Mouse (Mus musculus): ENCODE measurements around the gene Gar1. TPM values are rescaled to one million over a fixed set of nuclear protein-coding genes. Genes with fewer than 3 reads are reported as not detected.
A peak's percentile ranks its signal among the peaks of the same experiment; 100 is the strongest.

Gar1 gene
- 10 to 100 TPM; 42.5 to 47.8 TPM for total RNA-seq (2021)

- intact Hi-C loops (cut with DNase I), result loop anchor here (5.0 kb wide), 1 partner anchor 46 kb away; the partner anchor contains the start of gene Pla2g12a
- DNase-seq (ENCODE audit: extremely low spot score in 1 of 2, low spot score in 2 of 2), result peak; percentile 94 to 98
These were observed at the start of gene Gar1 for GRCm38 (mm10) chr3:129831035-129831568. Gene Gar1 (minus strand): TSS chr3:129831396.

- DNase-seq (ENCODE audit: extremely low spot score in 1 of 2, low spot score in 2 of 2), result no peak
- intact Hi-C loops (cut with DNase I), result loop anchor here (5.0 kb wide), 1 partner anchor 48 kb away; the partner anchor contains the start of gene Gar1
These were observed 48.7 kb upstream of the Gar1 start for GRCm38 (mm10) chr3:129879913-129880312.

- peak in 1 of 2 experiments; percentile 49 for DNase-seq (ENCODE audit: extremely low spot score in 1 of 2, low spot score in 2 of 2)
- intact Hi-C loops (cut with DNase I), result loop anchor here (5.0 kb wide), 1 partner anchor 47 kb away; the partner anchor contains the start of gene Gar1
These were observed 48.0 kb upstream of the Gar1 start for GRCm38 (mm10) chr3:129879131-129879757.

GRCm38 (mm10) chr3:129878405-129879021 lies 47.3 kb upstream of the Gar1 start, which contains the start of gene Pla2g12a:
Gene Pla2g12a (plus strand): TSS chr3:129878606.
- intact Hi-C loops (cut with DNase I), result loop anchor here (5.0 kb wide), 1 partner anchor 46 kb away; the partner anchor contains the start of gene Gar1
- peak; percentile 89 to 96 for DNase-seq (ENCODE audit: extremely low spot score in 1 of 2, low spot score in 2 of 2)

- intact Hi-C loops (cut with DNase I), result loop anchor here (5.0 kb wide), 1 partner anchor 45 kb away; the partner anchor contains the start of gene Gar1
- no peak for DNase-seq (ENCODE audit: extremely low spot score in 1 of 2, low spot score in 2 of 2)
These were observed 46.1 kb upstream of the Gar1 start for GRCm38 (mm10) chr3:129877327-129877726.

GRCm38 (mm10) chr3:129863698-129864097 lies 32.5 kb upstream of the Gar1 start:
- DNase-seq (ENCODE audit: extremely low spot score in 1 of 2, low spot score in 2 of 2), result peak in 1 of 2 experiments; percentile 43
- intact Hi-C loops (cut with DNase I), result no loop called here

GRCm38 (mm10) chr3:129862592-129862991 lies 31.4 kb upstream of the Gar1 start:
- intact Hi-C loops (cut with DNase I), result no loop called here
- DNase-seq (ENCODE audit: extremely low spot score in 1 of 2, low spot score in 2 of 2), result no peak

- intact Hi-C loops (cut with DNase I), result no loop called here
- DNase-seq (ENCODE audit: extremely low spot score in 1 of 2, low spot score in 2 of 2), result no peak
These were observed 15.7 kb upstream of the Gar1 start for GRCm38 (mm10) chr3:129846846-129847245.

GRCm38 (mm10) chr3:129845868-129846267 lies 14.7 kb upstream of the Gar1 start:
- no peak for DNase-seq (ENCODE audit: extremely low spot score in 1 of 2, low spot score in 2 of 2)
- intact Hi-C loops (cut with DNase I), result no loop called here

- intact Hi-C loops (cut with DNase I), result no loop called here
- DNase-seq (ENCODE audit: extremely low spot score in 1 of 2, low spot score in 2 of 2), result no peak
These were observed 6.8 kb upstream of the Gar1 start for GRCm38 (mm10) chr3:129838017-129838416.

- intact Hi-C loops (cut with DNase I), result no loop called here
- no peak for DNase-seq (ENCODE audit: extremely low spot score in 1 of 2, low spot score in 2 of 2)
These were observed 5.8 kb upstream of the Gar1 start for GRCm38 (mm10) chr3:129836965-129837364.

GRCm38 (mm10) chr3:129836051-129836697 lies 5.0 kb upstream of the Gar1 start:
- intact Hi-C loops (cut with DNase I), result no loop called here
- DNase-seq (ENCODE audit: extremely low spot score in 1 of 2, low spot score in 2 of 2), result no peak

- peak in 1 of 2 experiments; percentile 26 for DNase-seq (ENCODE audit: extremely low spot score in 1 of 2, low spot score in 2 of 2)
- intact Hi-C loops (cut with DNase I), result no loop called here
These were observed 4.3 kb upstream of the Gar1 start, which contains the start of gene Cfi for GRCm38 (mm10) chr3:129835388-129835934. Gene Cfi (plus strand): TSS chr3:129835884.

- intact Hi-C loops (cut with DNase I), result loop anchor here (5.0 kb wide), 1 partner anchor 47 kb away; the partner anchor contains the start of gene Pla2g12a
- DNase-seq (ENCODE audit: extremely low spot score in 1 of 2, low spot score in 2 of 2), result peak in 1 of 2 experiments; percentile 73
These were observed 570 bp downstream of the Gar1 start for GRCm38 (mm10) chr3:129830626-129831025.

- intact Hi-C loops (cut with DNase I), result loop anchor here (10.0 kb wide), 1 partner anchor 167 kb away; no protein-coding TSS in a partner anchor
- no peak for DNase-seq (ENCODE audit: extremely low spot score in 1 of 2, low spot score in 2 of 2)
These were observed 3.5 kb downstream of the Gar1 start for GRCm38 (mm10) chr3:129827691-129828090.

GRCm38 (mm10) chr3:129826691-129827090 lies 4.5 kb downstream of the Gar1 start:
- intact Hi-C loops (cut with DNase I), result loop anchor here (10.0 kb wide), 1 partner anchor 168 kb away; no protein-coding TSS in a partner anchor
- DNase-seq (ENCODE audit: extremely low spot score in 1 of 2, low spot score in 2 of 2), result no peak

- DNase-seq (ENCODE audit: extremely low spot score in 1 of 2, low spot score in 2 of 2), result no peak
These were observed 6.3 kb downstream of the Gar1 start for GRCm38 (mm10) chr3:129824891-129825290.

GRCm38 (mm10) chr3:129824146-129824545 lies 7.0 kb downstream of the Gar1 start:
- DNase-seq (ENCODE audit: extremely low spot score in 1 of 2, low spot score in 2 of 2), result no peak
- intact Hi-C loops (cut with DNase I), result loop anchor here (5.0 to 10.0 kb wide), 2 partner anchors 171 to 248 kb away; no protein-coding TSS in a partner anchor

More at GRCm38 (mm10) chr3:129824891-129825290, 6.3 kb downstream of the Gar1 start:
- intact Hi-C loops (cut with DNase I), result loop anchor here (5.0 to 10.0 kb wide), 2 partner anchors 170 to 247 kb away; no protein-coding TSS in a partner anchor
